Mouse (Mus musculus) urinary bladder, postnatal 25 days (tissue): Measurements from ENCODE around the gene Arhgef33.

Experiments used
- DNase-seq: peaks from one replicate; pipeline ENCODE4 v3.0.0; 2022; ENCODE audit warnings: low spot score

Arhgef33 gene

GRCm38 (mm10) chr17:80446470-80446869, 139.3 kb downstream of the Arhgef33 start:
- no peak for DNase-seq
